Mouse (Mus musculus) lung, adult 18-20 months (tissue): Measurements from ENCODE around the gene Heatr1.

ENCODE experiments used
- DNase-seq, 2 experiments: peaks; one replicate each; pipeline ENCODE4 v3.0.0; 2022; ENCODE audit warnings: mixed read lengths in 2 of 2

The Heatr1 gene

DNA sequence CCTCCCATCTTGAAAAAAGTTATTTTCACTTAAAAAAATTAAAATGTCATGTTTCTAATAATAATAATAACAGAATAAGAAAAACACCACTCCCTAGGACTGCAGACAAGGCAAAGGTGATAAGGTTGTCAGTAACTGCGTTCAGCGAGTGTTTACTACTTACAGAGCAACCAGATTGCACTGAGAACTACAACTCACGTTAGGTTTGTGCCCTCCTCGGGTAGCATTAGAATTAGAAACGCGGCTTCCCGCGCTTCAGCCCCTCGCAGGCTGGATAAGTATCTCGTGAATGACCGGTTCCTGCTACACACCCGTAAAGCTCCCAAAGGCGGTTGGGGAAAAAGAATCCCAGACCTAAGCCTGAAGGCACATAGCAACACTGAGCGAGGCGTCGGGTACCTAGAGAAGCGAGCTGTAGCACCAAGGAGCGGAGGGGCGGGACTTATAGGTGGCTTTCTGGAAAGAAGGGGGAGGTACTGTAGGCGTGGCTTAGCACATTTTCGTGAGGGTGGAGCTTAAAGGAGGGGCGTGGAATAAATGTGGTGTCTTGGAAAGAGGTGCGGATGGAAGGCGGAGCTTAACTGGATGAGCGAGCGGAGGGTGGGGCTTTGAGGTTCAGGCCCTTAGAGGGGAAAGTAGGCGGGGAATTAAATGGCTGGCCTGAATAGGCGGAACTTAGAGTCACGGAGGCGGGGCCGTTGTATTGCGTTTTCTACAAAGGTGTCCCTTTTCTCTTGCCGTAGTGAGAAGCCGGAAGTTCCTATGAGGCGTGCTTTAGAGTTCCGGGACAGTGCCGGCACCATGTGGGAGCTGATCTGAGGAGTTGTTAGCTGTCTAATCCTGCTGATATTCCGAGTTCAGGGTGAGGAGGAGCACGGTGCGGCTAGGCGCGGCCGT, at the start of gene Heatr1:
Gene Heatr1, plus strand, starts transcription at position 419 of the 897 bp plus-strand sequence.
- peak; percentile 98 to 99 for DNase-seq

DNA sequence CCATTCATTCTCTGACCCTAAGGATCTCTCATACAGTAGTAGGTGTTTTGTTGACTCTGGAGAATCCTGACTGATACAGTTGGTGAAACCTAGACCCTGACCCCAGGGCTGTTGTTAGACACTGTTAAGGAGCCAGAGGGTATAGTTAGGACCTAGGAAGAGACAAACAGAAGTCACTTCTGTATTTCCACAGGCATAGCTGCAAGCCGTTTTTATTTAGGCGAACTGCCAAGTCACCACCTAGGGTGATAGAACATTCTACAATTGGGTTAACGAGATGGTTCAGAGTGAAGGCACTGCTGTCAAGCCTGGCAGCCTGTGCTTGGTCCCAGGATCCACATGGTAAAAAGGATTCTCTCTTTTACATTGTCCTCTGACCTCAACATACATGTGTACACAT, 48.0 kb upstream of the Heatr1 start:
- no peak for DNase-seq

GRCm38 (mm10) chr13:12349197-12349824, 45.5 kb upstream of the Heatr1 start:
- DNase-seq = no peak

DNA sequence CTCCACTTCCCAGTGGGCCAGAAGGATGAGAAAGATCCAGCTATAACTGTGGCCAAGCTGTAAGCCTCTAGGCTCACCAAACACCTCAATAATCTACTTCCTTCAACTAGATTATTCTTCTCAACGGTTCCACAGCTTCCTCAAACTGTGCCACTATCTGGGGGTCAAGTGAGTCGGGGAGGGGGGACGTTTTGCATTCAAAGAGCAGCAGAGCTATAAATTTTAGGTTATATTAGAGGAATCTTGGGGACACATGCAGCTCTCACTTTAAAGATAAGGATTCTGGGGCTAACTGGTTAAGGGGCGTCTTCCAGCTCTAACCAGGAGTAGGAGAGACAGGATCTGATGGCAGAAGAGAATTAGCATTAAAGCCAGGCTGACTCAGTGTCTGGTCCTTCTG, 38.6 kb upstream of the Heatr1 start:
- DNase-seq = no peak

- no peak for DNase-seq
Measured at GRCm38 (mm10) chr13:12357554-12357953, 37.3 kb upstream of the Heatr1 start.

GRCm38 (mm10) chr13:12361486-12361885, 33.3 kb upstream of the Heatr1 start:
- no peak for DNase-seq

- DNase-seq = peak in 1 of 2 experiments; percentile 1
Measured at GRCm38 (mm10) chr13:12369041-12369621, 25.7 kb upstream of the Heatr1 start.

DNA sequence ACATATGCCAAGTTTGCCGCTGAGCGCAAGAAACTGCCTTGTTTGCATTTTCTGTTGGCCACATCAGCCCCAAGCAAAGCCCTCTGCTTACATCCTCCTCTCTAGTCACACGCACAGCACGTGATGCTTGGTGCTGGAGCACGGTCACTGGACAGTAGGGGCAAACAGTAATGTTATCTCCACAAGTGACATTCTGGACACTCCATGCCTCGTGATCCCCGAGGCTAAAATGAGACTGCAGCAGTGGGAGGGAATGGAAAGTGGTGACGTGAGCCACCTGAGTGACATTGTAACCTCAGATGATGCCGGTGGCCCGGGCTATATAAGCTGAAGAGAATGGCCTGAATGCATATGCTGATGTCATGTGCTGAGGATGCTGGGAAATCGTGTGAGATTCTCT, 24.9 kb upstream of the Heatr1 start:
- DNase-seq = no peak

DNA sequence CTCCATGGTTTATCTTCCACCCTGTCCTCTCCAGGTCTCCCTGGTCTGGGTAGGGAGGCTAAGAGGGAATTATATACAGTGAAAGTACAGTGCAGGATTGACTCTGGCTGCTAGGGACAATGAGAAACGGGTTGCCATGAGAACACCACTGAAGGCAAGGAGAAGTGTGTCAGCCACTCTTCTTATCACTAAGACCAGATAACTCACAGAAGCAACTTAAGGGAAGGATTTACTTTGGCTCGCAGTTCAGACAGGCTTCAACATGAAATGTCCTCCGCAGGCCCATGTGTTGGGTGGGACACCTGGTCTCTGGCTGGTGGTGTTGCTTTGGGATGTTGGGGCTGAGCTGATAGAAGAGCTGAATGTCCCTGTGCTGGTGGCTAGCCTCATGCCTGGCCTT, 22.1 kb upstream of the Heatr1 start:
- DNase-seq = no peak

- no peak for DNase-seq
Measured at GRCm38 (mm10) chr13:12376778-12377177, 18.0 kb upstream of the Heatr1 start.

- no peak for DNase-seq
Measured at GRCm38 (mm10) chr13:12384796-12385195, 10.0 kb upstream of the Heatr1 start.

DNA sequence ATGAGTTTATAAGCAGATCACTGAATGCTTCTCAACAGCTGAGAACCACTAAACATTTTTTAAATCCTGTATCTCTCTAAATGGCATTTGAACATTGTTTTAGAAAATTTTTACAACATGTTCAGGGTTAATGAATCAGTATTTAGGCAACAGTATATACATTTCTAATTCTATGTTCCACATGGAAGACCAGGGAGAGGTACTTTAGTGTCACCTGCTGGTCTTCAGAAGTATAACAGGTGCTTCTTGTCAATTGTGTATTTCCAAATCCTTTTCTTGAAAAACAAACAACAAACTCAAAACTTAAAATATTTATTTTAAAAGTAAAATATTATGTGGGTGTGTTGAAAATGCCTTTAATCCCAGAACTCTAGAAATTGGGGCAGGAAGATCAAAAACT, 8.5 kb upstream of the Heatr1 start:
- DNase-seq = no peak

DNA sequence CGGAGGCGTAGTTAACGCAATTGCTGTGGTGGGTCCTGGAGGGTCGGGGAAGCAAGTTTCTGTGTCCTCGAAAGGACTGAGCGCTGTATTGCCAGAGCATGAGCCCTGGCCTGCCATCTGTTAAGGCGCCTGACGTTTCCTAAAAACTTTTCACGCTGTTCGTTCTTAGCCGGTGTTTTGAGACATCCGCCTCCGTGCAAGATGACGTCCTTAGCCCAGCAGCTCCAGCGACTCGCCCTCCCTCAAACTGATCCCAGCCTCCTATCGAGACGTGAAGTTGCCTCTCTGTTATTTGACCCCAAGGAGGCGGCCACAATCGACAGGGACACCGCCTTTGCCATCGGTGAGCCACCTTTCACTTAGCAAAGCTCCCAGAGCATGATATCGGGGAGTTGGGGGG, 744 bp downstream of the Heatr1 start:
- DNase-seq = no peak

- peak in 1 of 2 experiments; percentile 25 for DNase-seq
Measured at GRCm38 (mm10) chr13:12408343-12409066, 13.7 kb downstream of the Heatr1 start.

DNA sequence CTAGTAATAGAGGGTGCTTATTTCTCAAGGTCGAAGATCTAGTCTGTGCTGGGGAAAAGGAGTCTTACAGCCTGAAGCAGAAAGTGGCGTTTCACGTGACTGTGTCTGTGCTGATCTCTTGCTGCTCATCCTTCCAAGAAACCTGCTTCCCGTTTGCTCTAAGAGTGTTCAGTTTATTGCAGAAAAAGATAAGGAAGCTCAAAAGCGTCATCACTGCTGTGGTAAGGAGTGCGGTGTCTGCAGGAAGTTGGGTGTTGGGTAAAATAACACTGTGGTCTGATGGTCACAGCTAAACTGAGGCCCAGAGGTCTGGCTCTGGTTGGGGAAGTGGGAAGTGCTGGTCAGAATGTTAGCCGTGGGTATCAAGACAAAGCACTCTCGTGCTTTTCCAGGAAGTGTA, 17.2 kb downstream of the Heatr1 start:
- peak; percentile 47 to 53 for DNase-seq

DNA sequence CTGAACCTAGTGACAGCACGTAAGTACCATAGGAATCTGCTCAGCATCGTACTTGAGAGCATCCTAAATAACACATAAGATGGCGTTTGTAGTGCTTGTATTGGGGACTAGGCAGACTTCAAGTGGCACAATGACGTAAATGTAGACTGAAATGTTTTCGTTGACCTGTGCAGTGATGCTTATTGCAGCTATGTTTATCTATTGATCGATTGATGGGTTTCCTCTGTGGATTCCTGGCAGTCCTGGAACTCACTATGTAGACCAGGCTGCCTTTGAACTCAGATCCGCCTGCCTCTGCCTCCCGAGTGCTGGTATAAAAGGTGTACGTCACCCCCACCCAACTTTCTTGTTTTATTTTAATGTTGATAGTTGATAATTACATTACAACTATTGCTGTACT, 25.8 kb downstream of the Heatr1 start:
- no peak for DNase-seq

- DNase-seq = no peak
Measured at GRCm38 (mm10) chr13:12428556-12428955, 33.7 kb downstream of the Heatr1 start.

GRCm38 (mm10) chr13:12433843-12434242, 39.0 kb downstream of the Heatr1 start:
- DNase-seq = no peak

DNA sequence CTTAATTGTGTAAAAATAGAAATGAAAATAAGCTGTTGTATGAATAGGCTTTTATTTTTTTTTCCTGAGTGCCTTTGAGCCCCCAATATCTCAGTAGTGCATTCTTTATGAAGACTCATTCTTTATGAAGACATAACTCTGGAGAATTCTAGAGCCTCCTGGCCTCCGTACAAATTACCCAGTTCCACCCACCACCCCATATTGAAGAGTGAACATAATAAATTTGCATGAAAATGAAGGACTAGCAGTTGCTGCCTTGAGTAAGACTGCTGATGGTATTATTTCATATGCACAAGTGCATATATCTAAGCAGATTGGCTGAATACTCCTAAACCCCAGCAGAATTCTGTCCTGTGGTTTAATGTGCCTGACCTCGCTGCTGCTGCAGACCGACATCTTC, 44.8 kb downstream of the Heatr1 start:
- no peak for DNase-seq

- DNase-seq = no peak
Measured at GRCm38 (mm10) chr13:12440813-12441212, 46.0 kb downstream of the Heatr1 start.

DNA sequence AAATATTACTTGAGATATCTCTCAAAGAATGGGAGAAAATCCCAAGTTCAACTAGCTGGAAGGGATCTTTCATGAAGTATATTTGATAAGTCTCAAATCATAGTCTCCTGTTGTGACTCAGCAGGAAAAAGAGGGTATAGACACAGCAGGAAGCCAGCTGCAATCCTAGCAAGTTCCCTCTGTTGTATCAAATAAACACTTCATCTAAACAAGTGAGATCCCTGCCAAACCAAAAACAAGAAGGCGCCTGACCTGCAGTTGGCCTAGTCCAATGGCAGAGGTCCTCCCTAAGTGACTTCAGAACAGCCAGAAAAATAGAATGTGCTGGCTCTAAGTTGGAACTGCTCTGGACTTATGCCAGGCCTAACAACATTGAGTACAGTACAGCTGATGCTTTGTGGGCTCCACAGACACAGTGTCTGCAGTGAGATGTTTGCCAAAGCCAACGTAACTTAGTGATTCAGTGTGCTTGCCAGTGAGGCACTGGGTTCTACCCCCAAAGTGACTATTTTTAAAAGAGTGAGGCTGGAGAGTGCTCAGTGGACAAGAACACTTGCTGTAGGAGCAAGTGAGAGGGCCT, 47.3 kb downstream of the Heatr1 start:
- DNase-seq = peak; percentile 51 to 74

DNA sequence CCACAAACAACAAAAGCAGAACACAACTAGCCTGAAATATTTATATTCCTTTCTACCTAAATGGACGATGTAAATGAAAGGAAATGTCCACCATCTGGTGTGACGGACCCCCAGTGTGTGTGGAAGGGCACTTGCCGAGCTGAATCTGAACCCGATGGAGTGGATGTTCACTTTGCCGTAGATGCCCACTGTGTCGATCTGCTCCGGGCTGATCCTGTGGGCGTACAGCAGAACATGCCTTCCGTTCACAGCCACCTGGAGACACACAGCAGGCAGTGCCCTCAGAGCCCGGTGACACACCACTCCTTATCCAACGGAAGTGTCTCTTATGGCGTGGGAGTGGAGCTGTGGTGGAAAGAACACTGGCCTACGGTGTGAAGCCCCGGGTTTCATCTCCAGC, 58.3 kb downstream of the Heatr1 start:
- DNase-seq = no peak
